Mouse (Mus musculus): ENCODE data around the gene Kif5c. TPM values are rescaled to one million over a fixed set of nuclear protein-coding genes. Genes with fewer than 3 reads are reported as not detected.
A peak's percentile ranks its signal among the peaks of the same experiment; 100 is the strongest.

Gene Kif5c
- total RNA-seq, 2 experiments from 2014 or later: 0.10 to 0.20 TPM

- no peak for TF ChIP-seq CTCF (IDR thresholded peaks at IDR 0.05)
- no peak overlapping the region for H3K4me3 ChIP-seq
- H3K27ac ChIP-seq: no peak overlapping the region
- DNase-seq: no peak
- intact Hi-C loops (cut with DNase I): no loop called here
These were observed 39.9 kb downstream of the Kif5c start for GRCm38 (mm10) chr2:49658988-49659387.

GRCm38 (mm10) chr2:49659964-49660363 lies 40.9 kb downstream of the Kif5c start:
- no peak for DNase-seq

GRCm38 (mm10) chr2:49660375-49660923 lies 41.4 kb downstream of the Kif5c start:
- no peak overlapping the region for H3K27ac ChIP-seq
- no peak for DNase-seq
- no peak for TF ChIP-seq CTCF (IDR thresholded peaks at IDR 0.05)
- no peak overlapping the region for H3K4me3 ChIP-seq
- intact Hi-C loops (cut with DNase I): no loop called here

More at GRCm38 (mm10) chr2:49659964-49660363, 40.9 kb downstream of the Kif5c start:
- Histone ChIP-seq H3K4me3 (no peak overlapping the region), H3K27ac (no peak overlapping the region)
- intact Hi-C loops (cut with DNase I): no loop called here
- no peak for TF ChIP-seq CTCF (IDR thresholded peaks at IDR 0.05)

- peak; percentile 27 for DNase-seq
These were observed 42.2 kb downstream of the Kif5c start for GRCm38 (mm10) chr2:49661348-49661747.

GRCm38 (mm10) chr2:49661872-49662271 lies 42.8 kb downstream of the Kif5c start:
- H3K4me3 ChIP-seq: no peak overlapping the region
- no peak for DNase-seq
- H3K27ac ChIP-seq: no peak overlapping the region
- intact Hi-C loops (cut with DNase I): no loop called here
- TF ChIP-seq CTCF (IDR thresholded peaks at IDR 0.05): no peak

More at GRCm38 (mm10) chr2:49661348-49661747, 42.2 kb downstream of the Kif5c start:
- intact Hi-C loops (cut with DNase I): no loop called here
- no peak overlapping the region for H3K27ac ChIP-seq
- TF ChIP-seq CTCF (IDR thresholded peaks at IDR 0.05): no peak
- H3K4me3 ChIP-seq: no peak overlapping the region

GRCm38 (mm10) chr2:49671753-49672500 lies 52.8 kb downstream of the Kif5c start:
- DNase-seq: no peak
- Histone ChIP-seq H3K4me3 (no peak overlapping the region), H3K27ac (no peak overlapping the region)
- TF ChIP-seq CTCF (IDR thresholded peaks at IDR 0.05): no peak
- intact Hi-C loops (cut with DNase I): no loop called here

- intact Hi-C loops (cut with DNase I): no loop called here
- no peak overlapping the region for H3K27ac ChIP-seq
- DNase-seq: no peak
- TF ChIP-seq CTCF (IDR thresholded peaks at IDR 0.05): no peak
- no peak overlapping the region for H3K4me3 ChIP-seq
These were observed 53.4 kb downstream of the Kif5c start for GRCm38 (mm10) chr2:49672501-49672874.

- no peak for DNase-seq
- no peak for TF ChIP-seq CTCF (IDR thresholded peaks at IDR 0.05)
- no peak overlapping the region for H3K4me3 ChIP-seq
- H3K27ac ChIP-seq: no peak overlapping the region
- intact Hi-C loops (cut with DNase I): no loop called here
These were observed 56.9 kb downstream of the Kif5c start for GRCm38 (mm10) chr2:49676020-49676419.

GRCm38 (mm10) chr2:49678386-49678785 lies 59.3 kb downstream of the Kif5c start:
- DNase-seq: no peak
- intact Hi-C loops (cut with DNase I): no loop called here
- Histone ChIP-seq H3K27ac (no peak overlapping the region), H3K4me3 (no peak overlapping the region)
- TF ChIP-seq CTCF (IDR thresholded peaks at IDR 0.05): no peak

GRCm38 (mm10) chr2:49679135-49679964 lies 60.3 kb downstream of the Kif5c start:
- intact Hi-C loops (cut with DNase I): no loop called here
- DNase-seq: no peak
- Histone ChIP-seq H3K27ac (no peak overlapping the region), H3K4me3 (no peak overlapping the region)
- TF ChIP-seq CTCF (IDR thresholded peaks at IDR 0.05): no peak

- H3K4me3 ChIP-seq: no peak overlapping the region
- intact Hi-C loops (cut with DNase I): no loop called here
- TF ChIP-seq CTCF (IDR thresholded peaks at IDR 0.05): no peak
- no peak for DNase-seq
- H3K27ac ChIP-seq: no peak overlapping the region
These were observed 63.7 kb downstream of the Kif5c start for GRCm38 (mm10) chr2:49682754-49683153.

- Histone ChIP-seq H3K27ac (no peak overlapping the region), H3K4me3 (no peak overlapping the region)
- DNase-seq: no peak
- TF ChIP-seq CTCF (IDR thresholded peaks at IDR 0.05): no peak
- intact Hi-C loops (cut with DNase I): no loop called here
These were observed 65.7 kb downstream of the Kif5c start for GRCm38 (mm10) chr2:49684808-49685207.

GRCm38 (mm10) chr2:49690421-49690826 lies 71.3 kb downstream of the Kif5c start:
- no peak overlapping the region for H3K27ac ChIP-seq
- intact Hi-C loops (cut with DNase I): no loop called here
- no peak for TF ChIP-seq CTCF (IDR thresholded peaks at IDR 0.05)
- H3K4me3 ChIP-seq: no peak overlapping the region
- no peak for DNase-seq
